Mouse (Mus musculus) frontal cortex, postnatal 25 days (tissue): ENCODE measurements around the gene Lnx1.

Experiments used
- DNase-seq, 2 experiments: peaks; one replicate each; pipeline ENCODE4 v3.0.0; 2022; ENCODE audit warnings: low spot score in 2 of 2

Lnx1 gene

DNA sequence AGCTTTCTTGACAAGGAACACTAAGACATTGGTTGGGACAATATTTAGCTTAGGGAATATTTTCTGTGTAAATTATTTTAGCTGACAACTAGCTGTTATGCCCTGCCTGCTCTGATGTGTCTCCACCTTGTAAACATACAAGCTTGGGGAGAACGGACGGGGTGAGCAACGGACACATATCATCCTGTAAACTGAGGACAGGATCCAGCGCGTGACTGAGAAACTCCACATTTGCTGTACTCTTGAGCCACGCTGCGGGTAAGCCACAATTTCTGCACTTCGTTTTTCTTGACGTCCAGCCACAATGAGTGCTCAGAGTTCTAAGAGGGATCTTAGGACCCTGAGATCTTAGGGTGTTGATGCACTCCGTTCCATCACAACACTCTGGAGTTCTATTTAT, 48.9 kb downstream of the Lnx1 start:
- DNase-seq = no peak

DNA sequence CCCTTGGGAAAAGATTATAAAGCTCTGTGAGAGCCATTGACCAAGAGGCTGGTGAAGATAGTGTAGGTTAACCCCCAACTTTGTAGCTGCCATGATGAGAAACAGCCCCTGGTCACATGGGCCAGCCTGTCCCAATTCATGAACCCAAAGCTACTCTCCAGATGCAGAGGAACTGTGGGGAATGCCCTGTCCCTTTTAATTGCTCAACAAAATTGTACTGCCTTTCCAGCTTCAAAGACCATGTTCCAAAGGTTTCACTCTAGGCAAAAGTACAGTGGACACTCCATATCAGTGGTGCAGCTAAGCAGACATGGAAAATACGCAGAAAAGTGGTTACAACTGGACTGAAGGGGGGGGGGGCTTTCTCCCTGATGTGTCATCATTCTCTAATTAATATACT, 53.6 kb downstream of the Lnx1 start:
- DNase-seq = no peak

DNA sequence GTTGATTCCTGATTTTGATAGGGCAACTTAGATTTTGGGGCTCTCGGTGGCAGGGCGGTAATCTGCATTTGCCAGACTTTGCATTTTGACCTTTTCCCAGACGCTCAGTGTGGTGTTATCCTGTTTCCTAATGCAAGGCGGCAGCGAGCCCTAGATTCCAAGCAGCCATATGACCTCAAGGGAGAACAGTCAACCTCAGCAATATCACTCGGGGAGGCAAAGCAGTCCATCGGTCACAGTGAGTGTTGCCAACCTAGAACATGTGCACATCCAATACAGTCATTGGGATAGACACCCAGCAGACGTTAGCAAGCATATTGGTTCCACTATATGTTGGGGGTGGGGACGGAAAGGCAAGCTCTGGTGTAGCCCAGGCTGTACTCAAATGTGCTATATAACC, 54.5 kb downstream of the Lnx1 start:
- no peak for DNase-seq

DNA sequence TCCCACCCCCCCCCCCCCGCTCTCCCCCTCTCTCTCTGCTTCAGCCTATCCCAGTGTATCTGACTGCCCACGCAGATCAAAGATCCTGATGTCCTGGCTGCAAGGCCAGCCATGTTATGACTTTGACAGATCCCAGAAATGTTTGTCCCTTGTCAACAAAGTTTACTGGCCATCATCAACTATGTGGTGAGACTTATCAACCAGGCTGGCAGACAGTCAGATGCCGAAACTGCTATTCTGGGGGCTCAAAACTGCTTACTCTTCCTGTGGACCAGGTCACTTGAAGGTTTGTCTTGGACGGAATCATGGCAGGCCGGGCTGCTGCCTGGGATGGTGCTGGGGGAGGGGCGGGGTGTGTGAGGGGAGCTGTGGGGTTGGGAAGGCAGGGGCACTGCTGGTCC, 55.1 kb downstream of the Lnx1 start:
- no peak for DNase-seq

- no peak for DNase-seq
Measured at GRCm38 (mm10) chr5:74642291-74642690, 60.4 kb downstream of the Lnx1 start.

GRCm38 (mm10) chr5:74641000-74641399, 61.7 kb downstream of the Lnx1 start:
- no peak for DNase-seq

DNA sequence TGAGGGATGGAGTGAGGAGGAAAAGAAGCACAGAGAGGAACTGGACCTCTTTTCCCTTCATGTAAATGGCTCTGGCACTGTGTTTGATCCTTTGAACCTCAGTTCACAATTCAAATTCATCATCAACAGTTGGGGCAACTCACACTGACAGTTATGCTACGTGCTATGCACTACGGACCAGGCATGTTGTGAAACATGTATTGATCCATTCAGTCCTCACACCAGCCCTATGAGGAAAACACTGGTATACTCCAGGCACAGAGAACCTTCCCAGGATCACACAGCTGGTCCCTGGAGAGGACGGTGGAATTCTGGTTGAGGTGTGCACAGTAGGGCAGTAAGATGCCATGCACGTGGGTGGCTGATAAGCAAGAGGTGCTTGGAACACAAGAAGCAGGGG, 62.2 kb downstream of the Lnx1 start:
- DNase-seq = no peak

- no peak for DNase-seq
Measured at GRCm38 (mm10) chr5:74639516-74639915, 63.2 kb downstream of the Lnx1 start.

GRCm38 (mm10) chr5:74634391-74634790, 68.3 kb downstream of the Lnx1 start:
- no peak for DNase-seq

DNA sequence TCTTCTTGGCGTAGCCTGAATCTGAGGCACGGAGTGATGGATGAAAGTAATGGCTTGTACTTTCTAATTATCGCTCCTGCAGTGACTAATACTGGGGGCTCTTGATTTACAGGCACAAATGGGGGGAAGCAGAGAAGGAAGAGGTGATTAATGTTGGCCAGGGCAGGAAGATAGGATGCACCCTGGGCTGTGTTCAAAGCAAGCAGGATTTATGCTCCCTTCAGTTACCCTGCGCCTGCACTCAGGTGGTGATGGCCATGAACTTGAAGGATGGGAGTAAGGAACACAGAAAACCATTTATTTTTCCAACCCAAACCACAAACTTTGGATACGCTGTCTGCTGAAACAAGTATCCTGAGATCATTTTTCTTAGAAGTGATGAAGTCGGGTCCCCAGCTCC, 69.3 kb downstream of the Lnx1 start:
- no peak for DNase-seq

DNA sequence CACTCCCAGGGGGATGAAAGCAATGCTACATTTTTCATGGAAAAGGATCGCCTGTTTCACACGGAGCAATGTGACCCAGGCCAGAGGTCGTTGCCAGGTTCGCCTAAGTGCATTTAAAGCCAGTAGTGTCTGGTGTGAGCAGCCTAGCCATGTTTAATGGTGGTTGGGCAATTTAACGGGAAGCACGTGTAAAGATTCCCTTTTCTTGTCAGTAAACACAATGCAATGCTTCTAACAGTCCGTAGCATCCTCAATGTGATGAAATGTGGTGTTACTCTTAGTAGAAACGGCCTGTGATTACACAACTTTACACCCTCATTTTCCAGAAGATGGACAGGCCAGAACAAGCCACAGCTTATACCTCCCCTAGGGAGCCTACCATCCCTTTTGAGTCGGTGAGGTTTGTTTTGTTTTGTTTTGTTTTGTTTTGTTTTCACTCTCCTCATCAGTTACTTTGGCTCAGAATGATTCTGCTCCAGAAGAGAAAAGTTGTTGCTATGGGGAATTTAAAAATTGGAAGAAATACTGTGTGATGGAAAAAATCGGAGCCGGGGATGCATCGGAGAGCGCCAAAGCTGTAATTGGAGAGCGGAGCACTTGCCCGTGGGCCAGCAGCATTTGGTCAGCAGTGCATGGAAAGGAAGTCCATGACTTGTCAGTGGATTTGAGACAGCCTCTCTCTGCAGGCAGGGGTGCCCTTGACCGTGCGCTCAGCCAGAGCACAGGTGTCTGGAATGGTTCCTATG, 70.2 kb downstream of the Lnx1 start:
- no peak for DNase-seq

DNA sequence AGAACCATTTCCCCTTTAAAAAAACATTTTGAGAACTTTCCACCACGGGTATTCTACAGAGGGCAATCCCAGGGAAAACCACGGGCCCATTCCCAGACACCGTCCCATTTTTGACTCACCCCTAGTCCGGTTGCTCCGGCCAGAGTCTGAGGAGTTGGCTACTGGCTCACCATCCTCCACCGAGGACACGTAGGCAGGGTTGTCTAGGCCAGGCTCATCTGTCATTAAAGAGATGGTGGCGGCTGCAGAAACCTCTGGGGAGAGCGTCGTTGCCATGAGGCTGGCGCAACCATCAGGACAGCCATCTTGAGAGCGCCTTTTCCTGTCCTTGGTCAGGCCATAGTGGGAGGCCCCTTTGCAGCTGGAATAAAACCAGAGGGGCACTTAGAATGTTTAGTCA, 74.7 kb downstream of the Lnx1 start:
- DNase-seq = no peak

DNA sequence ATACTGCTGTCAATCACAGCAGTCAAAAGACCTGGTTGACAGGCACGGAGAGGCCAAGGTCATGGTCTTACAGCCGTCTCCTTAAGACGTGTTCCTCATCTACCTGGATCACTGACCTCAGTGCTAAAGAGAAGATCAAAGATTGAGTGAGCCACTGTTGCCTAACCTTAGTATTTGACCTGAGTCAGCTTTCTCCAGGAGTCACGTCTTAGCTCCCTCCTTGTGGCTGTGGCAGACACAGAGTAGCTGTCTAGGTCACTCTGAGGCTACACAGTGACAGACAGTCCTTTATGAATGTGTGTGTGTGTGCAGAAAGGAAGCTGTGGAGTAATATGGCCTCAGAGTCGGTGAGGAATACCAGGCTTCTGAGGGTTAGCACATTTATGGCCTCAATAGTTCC, 78.3 kb downstream of the Lnx1 start:
- no peak for DNase-seq

DNA sequence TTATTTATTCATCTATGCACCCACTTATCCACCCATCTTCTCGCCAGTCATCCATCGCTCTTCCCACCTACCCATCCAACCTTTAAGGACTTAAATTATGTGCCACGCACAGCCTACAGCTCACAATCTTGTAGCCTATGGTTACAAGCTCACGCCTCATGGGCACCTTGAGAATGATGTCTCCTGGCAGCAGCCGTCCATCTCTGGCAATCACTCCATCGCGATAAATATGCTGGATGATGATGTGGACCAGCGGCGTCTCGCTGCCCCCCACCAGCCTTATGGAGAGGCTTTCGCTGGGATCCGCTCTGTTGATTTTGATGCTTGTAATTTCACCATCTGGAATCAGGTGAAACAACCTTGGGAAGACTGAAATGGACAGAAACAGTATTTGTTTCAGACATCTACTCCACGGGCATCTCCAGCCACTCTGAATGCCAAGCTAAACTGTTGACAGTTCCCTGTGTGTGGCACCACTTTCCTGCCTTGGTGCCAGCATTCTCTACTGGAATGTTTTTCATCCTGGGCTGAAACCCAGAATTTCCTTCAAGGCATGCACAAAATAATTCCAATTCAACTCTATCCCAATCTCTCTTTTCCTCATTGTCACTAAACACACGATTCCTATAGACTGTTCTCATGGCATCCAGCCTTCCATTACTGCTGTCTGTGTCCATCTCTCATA, 79.3 kb downstream of the Lnx1 start:
- no peak for DNase-seq

GRCm38 (mm10) chr5:74621691-74622470, 80.8 kb downstream of the Lnx1 start:
- no peak for DNase-seq

DNA sequence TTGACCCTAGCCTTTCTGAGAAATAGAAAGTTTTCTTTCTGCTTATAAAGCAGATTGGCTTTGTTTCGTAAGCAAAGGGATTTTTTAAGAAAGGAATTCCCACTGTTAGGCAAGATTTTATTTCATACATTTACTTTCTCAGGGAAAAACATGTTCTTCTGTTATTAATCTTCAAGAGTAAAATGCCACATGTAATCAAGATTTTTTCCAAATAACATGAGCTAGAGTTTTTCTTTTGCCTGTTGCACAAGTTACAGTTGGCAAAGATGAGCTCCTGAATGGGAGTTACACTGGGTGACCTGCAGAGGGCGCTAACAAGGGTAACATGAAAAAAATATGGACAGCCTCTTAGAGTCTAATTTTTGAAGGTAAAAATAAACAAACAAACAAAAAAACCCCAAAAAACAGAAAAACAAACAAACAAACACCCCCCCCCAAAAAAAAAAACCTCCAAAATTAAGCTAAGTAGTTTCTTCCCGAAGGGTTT, 84.1 kb downstream of the Lnx1 start:
- no peak for DNase-seq

GRCm38 (mm10) chr5:74617816-74618572, 84.7 kb downstream of the Lnx1 start:
- no peak for DNase-seq

DNA sequence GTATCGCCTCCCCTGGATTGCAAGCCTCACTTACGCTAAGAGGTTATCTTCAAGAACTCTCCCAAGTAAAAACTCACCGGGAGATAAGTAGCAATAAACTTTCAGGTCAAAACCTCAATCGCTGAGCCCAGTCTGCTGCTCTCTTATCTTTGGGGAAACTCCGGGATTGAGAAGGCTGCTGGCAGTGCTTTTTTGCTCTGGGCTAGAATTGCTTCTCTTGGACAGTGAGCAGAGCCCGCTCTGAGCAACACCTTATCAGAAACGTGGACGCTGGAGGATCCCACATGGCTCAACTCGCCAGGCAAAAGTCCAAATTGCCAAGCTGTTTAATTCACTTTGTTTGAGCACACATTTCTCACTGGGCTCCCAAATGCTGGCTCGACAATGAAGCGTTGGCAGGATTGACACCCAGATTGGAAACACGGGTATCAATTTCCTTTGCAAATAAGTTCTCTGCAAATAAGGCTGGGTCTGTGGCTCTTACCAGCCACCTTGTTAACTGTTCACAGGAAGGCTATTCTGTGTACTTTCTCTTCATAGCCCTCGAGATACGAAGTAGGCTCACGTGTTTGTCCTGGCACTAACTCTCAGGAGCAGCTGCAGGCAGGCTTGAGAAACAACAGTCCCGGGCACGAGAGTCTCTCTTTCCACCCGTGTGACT, 89.1 kb downstream of the Lnx1 start:
- DNase-seq = no peak

DNA sequence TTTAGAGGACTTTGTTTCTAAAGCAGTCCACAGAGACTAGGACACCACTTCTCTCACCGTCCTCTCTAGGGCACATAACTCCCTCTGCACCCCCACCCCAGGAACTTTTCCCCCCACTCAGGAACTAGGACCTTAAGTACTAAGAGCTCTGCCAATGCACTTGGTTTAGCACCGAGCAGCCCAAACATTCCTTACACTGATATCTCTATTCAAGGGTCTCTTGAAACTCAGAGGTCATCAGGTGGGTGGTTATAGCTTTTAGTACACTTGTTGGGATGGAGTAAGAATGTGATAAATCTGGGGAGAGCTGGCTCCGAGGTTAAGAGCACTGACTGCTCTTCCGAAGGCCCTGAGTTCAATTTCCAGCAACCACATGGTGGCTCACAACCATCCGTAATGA, 90.0 kb downstream of the Lnx1 start:
- DNase-seq = no peak

DNA sequence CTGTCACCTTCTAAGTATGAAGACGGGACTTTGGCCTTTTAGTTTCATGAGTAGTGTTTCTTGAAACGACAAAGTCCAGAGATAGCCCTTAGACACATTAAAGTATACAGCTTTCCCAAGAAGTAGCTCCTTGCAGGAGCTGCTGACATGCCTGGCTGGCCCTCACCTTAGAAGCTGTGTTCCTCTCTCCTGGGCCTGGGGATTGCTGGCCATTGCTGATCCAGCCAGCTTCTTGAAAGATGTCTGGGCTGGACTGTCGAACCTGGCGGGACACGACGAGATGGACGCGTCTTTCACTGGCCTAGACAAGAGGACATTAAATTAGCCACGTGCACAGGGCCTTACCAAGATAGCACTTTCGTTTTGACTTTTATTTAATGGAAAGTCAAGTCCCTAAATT, 92.2 kb downstream of the Lnx1 start:
- DNase-seq = no peak

- no peak for DNase-seq
Measured at GRCm38 (mm10) chr5:74606213-74606612, 96.5 kb downstream of the Lnx1 start.
